18 mouse cellular contexts compared by ENCODE assay signal in the genomic region with DNA sequence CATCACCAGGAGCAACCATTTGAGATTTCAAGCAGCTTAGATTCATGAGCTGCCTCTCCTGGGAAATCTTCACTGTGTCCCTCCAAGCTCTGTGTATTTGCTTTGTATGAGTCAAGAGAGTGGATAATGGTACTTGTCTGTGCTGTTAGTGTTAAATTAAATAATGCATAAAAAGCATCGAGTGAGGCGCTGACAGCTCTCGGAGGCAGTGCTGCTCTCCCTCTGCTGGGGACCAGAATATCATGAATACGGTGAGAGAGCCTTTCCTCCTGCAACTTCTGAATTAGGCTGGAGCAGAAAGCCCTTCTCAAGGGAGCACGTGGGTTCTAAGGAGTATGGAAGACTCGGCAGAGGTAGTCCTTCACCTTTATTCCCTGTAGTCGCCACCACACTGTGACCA. TPM values are rescaled to one million over a fixed set of nuclear protein-coding genes. Genes with fewer than 3 reads are reported as not detected.
DNase-seq lines count a peak whose midpoint lies in the region.
"Had no signal": no experiment of that assay in that cellular context is flagged by ENCODE, and none has a peak within 500 bp of the region (broad histone marks: within the 10 kb centered on the region; RNA-seq: fewer than 3 reads in every experiment).

No protein-coding gene starts in this region.

- intact Hi-C loops in left cerebral cortex, postnatal 14 days (cut with DNase I), result no loop called here
- intact Hi-C loops in left cerebral cortex, postnatal 10 days (cut with DNase I), result no loop called here

- DNase-seq in heart, adult 11 months, result peak; percentile 54
- no peak for DNase-seq in heart, adult 8-10 months (ENCODE audit: low spot score)
- DNase-seq in left cerebral cortex, postnatal 14 days (ENCODE audit: low spot score in 2 of 2), result peak; percentile 33 to 47
- DNase-seq in left cerebral cortex, postnatal 10 days (ENCODE audit: extremely low spot score in 1 of 2, low spot score in 2 of 2), result no peak
- peak; percentile 18 for DNase-seq in right cerebral cortex, adult 18-20 months
- DNase-seq in right cerebral cortex, postnatal 4 days, result no peak
- no peak for DNase-seq in urinary bladder, postnatal 14 days (ENCODE audit: low spot score)
- DNase-seq: adrenal gland, adult 2 months; adrenal gland, postnatal 25 days; cerebellum, adult 11 months; cerebellum, adult 8-10 months; cerebellum, postnatal 14 days; gastrocnemius, adult 2 months; gastrocnemius, postnatal 25 days; heart, postnatal 10 days; heart, postnatal 4 days had no signal

RNA-seq across cellular contexts. Expression of a gene that starts 29.6 kb away (rescaled TPM):
- total RNA-seq in heart, adult 8-10 months (2022), result 10 to 100 TPM; 34.6 to 53.0 (median 42.7) TPM
- total RNA-seq in left cerebral cortex, postnatal 14 days (2021), result 1 to 10 TPM; 4.5 to 4.9 TPM
- 1 to 10 TPM; 6.1 to 9.3 TPM for total RNA-seq in left cerebral cortex, postnatal 10 days (2021)
- total RNA-seq: common myeloid progenitor, adult 5-6 weeks; granulocyte monocyte progenitor cell, adult 5-6 weeks had no signal

Comparison
In these comparisons a context has a peak if more than half of its experiments do, and no peak if none do; other contexts are left out.
1. DNase-seq: peak in heart, adult 11 months (single experiment), left cerebral cortex, postnatal 14 days (2 of 2) and right cerebral cortex, adult 18-20 months (single experiment); none in heart, adult 8-10 months (single experiment), left cerebral cortex, postnatal 10 days (0 of 2), right cerebral cortex, postnatal 4 days (single experiment) and urinary bladder, postnatal 14 days (single experiment).